In genomic region chr13:45701296-45701790, GRCm38 (mm10) we compare ENCODE assay signal across 17 mouse cellular contexts.
A peak's percentile ranks its signal among the peaks of the same experiment; 100 is the strongest.
DNase-seq lines count a peak whose midpoint lies in the region.
"Had no signal": no experiment of that assay in that cellular context is flagged by ENCODE, and none has a peak within 500 bp of the region (broad histone marks: within the 10 kb centered on the region; RNA-seq: fewer than 3 reads in every experiment).

No protein-coding gene starts in this region.

- WGBS in heart, embryonic 10.5 days = 78% methylated on average over 7 of the region's 7 CpGs

- peaks cover 11% of the 10 kb centered on the region; the same call in 1 of the 2 replicates for H3K4me1 ChIP-seq in heart, embryonic 10.5 days
- H3K4me1 ChIP-seq: forebrain, embryonic 12.5 days; hindbrain, embryonic 13.5 days; intestine, embryonic 15.5 days had no signal

- H3K4me3 ChIP-seq in heart, embryonic 10.5 days = no peak overlapping the region
- H3K4me3 ChIP-seq: embryonic facial prominence, embryonic 13.5 days; forebrain, embryonic 12.5 days; hindbrain, embryonic 13.5 days; intestine, embryonic 15.5 days had no signal

- H3K9me3 ChIP-seq in heart, embryonic 10.5 days = no peaks in the 10 kb centered on the region
- H3K9me3 ChIP-seq: embryonic facial prominence, embryonic 13.5 days; forebrain, embryonic 12.5 days; hindbrain, embryonic 13.5 days; intestine, embryonic 15.5 days had no signal

- intact Hi-C loops in left cerebral cortex, postnatal 4 days (cut with DNase I) = no loop called here

- peak; percentile 34 for DNase-seq in adrenal gland, adult 2 months
- DNase-seq in adrenal gland, adult 18-20 months (ENCODE audit: low spot score in 2 of 2) = no peak
- peak; percentile 21 to 23 for DNase-seq in cerebellum, adult 18-20 months
- no peak for DNase-seq in cerebellum, postnatal 4 days (ENCODE audit: low spot score in 2 of 2)
- peak; percentile 86 for DNase-seq in heart, adult 11 months
- DNase-seq in heart, embryonic 10.5 days (ENCODE audit: low spot score) = no peak
- DNase-seq in left cerebral cortex, postnatal 4 days = peak; percentile 19
- DNase-seq in left cerebral cortex, adult 18-20 months (ENCODE audit: low spot score in 2 of 2) = no peak
- DNase-seq: gastrocnemius, postnatal 14 days; heart, postnatal 10 days; heart, postnatal 4 days; kidney, postnatal 25 days had no signal

- peaks cover 11% of the 10 kb centered on the region; the same call in 1 of the 2 replicates for H3K36me3 ChIP-seq in heart, embryonic 10.5 days
- H3K36me3 ChIP-seq: forebrain, embryonic 12.5 days; intestine, embryonic 15.5 days had no signal

- H3K27ac ChIP-seq in heart, embryonic 10.5 days = no peak overlapping the region
- H3K27ac ChIP-seq: embryonic facial prominence, embryonic 13.5 days; forebrain, embryonic 12.5 days; hindbrain, embryonic 13.5 days; hindbrain, postnatal 0 days; intestine, embryonic 15.5 days had no signal

- H3K27me3 ChIP-seq in heart, embryonic 10.5 days (ENCODE audit: insufficient read depth, poor library complexity, severe bottlenecking) = no peaks in the 10 kb centered on the region
- H3K27me3 ChIP-seq: embryonic facial prominence, embryonic 13.5 days; forebrain, embryonic 12.5 days; hindbrain, embryonic 13.5 days; intestine, embryonic 15.5 days had no signal

Comparison
In these comparisons a context has a peak if more than half of its experiments do, and no peak if none do; other contexts are left out.
1. DNase-seq: peak in adrenal gland, adult 2 months (single experiment), cerebellum, adult 18-20 months (2 of 2), heart, adult 11 months (single experiment) and left cerebral cortex, postnatal 4 days (single experiment); none in adrenal gland, adult 18-20 months (0 of 2), cerebellum, postnatal 4 days (0 of 2), heart, embryonic 10.5 days (single experiment) and left cerebral cortex, adult 18-20 months (0 of 2).